Mouse (Mus musculus) adrenal gland, postnatal 4 days (tissue): ENCODE measurements around the gene Saa4. TPM values are rescaled to one million over a fixed set of nuclear protein-coding genes. Genes with fewer than 3 reads are reported as not detected.
"Not testable (repeated sequence)": the region's sequence is repeated elsewhere in the genome, so short reads cannot be mapped to it uniquely, and the experiment has no call there.

Source experiments
- DNase-seq, 2 experiments: peaks; one replicate each; pipeline ENCODE4 v3.0.0; 2021 to 2022; ENCODE audit warnings: low spot score in 2 of 2, mixed read lengths in 2 of 2
- long read RNA-seq, 2 experiments: library from polyadenylated mRNA; stranded (forward); transcript quantifications; one replicate each; pipeline ENCODE4 v2.0.0; 2021
- total RNA-seq, 2 experiments: library from RNA; stranded (reverse); gene quantifications; 2 replicates each; pipeline ENCODE4 v1.2.3; 2021

Gene Saa4
- 1 to 10 TPM in 1 of 2 experiments, not detected in 1; 1.7 TPM for total RNA-seq
- long read RNA-seq, experiment 1, partial matches to known transcripts, result 0 of 1 reads
- long read RNA-seq, experiment 1, other reads (novel, unspliced or antisense), result 0 of 1 reads
- long read RNA-seq, experiment 2, result 0 reads

GRCm38 (mm10) chr7:46732458-46732857 lies at the start of gene Saa4:
Gene Saa4, minus strand, starts transcription at chr7:46732603.
- DNase-seq, result no peak

GRCm38 (mm10) chr7:46770706-46771105 lies 38.3 kb upstream of the Saa4 start:
- no peak for DNase-seq

GRCm38 (mm10) chr7:46768451-46768850 lies 36.0 kb upstream of the Saa4 start:
- DNase-seq, result no peak

- DNase-seq, result no peak
Observed at GRCm38 (mm10) chr7:46767371-46767770, 35.0 kb upstream of the Saa4 start.

DNA sequence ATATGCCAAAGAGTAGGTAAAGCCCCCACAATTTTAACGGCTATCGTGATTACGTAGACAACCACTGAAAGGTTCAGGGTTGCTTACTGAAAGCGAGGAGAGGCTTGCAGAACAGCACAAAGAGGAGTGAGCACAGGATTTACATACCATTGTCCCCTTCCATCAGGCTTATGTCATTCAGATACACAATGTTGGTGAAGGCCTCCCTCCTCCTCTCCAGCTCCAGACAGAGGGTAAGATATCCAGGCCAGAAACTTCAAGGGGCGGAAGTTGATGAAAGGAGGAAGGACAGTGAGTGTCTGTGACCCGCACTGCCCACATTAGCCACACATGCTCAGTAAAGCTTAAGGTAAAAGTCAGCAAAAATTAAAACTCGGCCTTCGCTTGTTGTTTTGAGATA lies 32.3 kb upstream of the Saa4 start:
- DNase-seq, result no peak

DNA sequence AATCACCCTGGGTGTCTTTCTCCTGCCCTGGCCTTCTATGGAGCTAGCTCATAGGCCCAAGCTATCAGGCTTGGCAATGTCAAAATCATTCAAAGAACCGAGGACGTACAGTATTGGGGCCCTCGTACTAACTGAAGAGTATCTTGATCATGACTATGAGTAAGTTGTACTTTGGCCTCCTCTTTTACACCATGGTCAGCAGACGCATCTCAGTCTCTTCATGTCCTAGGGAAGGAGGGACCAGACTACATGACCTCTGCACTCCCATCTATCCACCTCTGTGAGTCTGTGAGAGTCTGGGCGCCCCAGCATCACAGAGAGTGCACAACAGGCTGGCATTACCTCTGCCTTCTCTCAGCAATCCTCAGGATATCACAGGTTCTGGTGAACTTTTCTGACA lies 30.2 kb upstream of the Saa4 start:
- no peak for DNase-seq

DNA sequence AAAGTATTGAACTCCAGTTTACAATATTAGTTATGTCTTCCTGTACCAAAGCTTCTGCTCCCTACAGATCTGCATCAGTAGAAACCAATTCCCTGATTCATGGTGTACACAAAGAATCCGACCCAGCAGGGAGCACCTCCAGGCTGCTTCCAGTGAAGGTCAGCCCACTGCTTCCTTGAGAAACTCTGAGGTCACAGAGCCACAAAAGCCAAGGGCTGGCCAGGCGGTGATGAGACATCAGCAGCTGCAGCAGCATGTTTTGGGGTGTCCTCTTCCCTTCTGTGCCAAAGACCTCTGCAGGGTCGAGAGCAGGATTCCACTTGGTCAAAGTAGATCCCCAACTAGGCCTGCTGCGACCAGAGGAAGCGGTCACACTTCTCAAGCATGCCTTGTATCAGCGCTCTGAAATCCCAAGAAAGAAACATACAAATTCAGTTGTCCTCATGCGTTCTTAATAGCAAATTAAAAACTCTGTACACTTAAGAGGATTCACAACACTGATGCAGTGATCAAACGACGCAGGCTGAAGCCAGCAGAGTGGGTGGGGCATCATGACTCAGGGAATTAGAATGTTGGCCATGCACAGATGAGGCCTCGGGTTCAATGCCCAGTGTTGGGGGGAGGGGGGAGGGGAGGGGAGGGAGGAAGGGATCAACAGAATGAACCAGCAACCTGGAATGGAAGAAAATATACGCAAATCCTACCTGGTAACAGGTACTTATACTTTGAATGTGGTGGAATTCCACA lies 28.8 kb upstream of the Saa4 start:
- no peak for DNase-seq

GRCm38 (mm10) chr7:46751490-46751889 lies 19.1 kb upstream of the Saa4 start, which contains the start of gene Saa2:
Gene Saa2, plus strand, starts transcription at chr7:46751790.
- no peak for DNase-seq

DNA sequence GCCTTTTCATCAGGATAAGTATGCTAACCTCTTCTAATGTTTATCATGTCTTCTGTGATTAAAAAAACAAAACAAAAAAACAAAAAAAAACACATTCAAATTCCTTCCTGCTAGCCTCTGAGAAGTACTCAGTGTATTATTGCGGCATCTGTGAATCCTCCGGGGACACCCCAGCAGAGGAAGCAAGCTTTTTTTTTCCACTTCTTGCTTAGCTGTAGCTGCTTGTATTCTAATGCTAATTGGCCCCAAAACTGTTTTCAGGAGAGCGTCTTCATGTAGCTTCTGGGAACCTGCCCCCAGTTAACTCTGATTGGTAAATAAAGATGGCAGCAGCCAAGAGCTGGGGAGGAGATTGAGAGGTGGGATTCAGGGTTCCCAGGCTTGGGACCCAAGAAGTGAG lies 16.1 kb upstream of the Saa4 start:
- no peak for DNase-seq

DNA sequence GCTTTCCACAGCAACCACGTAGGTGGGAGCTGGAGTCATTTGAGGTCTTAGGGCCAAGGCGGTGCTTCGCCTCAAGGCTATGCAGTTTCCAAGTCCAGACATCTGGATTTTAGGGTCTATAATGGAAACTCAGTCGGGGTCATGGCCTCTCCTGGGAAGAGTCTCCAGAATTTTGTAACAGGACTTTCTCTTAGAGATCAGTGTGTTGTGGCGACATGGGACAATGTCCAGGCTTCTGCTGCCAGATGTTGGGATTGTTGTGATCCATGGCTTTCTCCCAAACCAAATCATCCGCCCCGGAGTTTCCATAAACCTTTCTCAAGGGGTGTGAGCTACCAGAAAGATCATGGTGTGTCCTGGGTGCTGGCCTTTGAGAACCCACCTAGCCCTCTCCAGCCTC lies 14.0 kb upstream of the Saa4 start:
- no peak for DNase-seq

- no peak for DNase-seq
Observed at GRCm38 (mm10) chr7:46745816-46746215, 13.4 kb upstream of the Saa4 start.

- not testable (repeated sequence) for DNase-seq
Observed at GRCm38 (mm10) chr7:46742880-46743279, 10.5 kb upstream of the Saa4 start, which contains the start of gene Saa1. Gene Saa1, minus strand, starts transcription at chr7:46742980.

DNA sequence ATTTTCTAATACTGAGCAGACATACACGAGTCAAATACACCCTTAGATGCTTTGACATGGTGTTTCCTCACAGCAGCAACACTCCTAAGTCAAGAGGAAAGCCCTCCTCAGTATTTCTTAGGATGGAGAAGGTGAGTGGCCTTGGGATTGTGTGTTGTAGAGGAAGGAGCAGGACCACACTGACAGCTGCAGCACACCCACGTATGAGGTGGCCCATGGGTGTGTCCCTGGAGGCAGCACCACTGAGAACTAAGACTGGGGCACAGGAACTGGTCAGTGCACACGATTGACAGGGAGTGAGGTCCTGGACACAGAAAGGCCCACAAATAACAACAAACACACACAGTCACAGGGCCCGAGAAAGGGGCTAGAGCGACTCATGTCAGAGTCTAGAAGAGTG lies 7.6 kb upstream of the Saa4 start:
- DNase-seq, result not testable (repeated sequence)

DNA sequence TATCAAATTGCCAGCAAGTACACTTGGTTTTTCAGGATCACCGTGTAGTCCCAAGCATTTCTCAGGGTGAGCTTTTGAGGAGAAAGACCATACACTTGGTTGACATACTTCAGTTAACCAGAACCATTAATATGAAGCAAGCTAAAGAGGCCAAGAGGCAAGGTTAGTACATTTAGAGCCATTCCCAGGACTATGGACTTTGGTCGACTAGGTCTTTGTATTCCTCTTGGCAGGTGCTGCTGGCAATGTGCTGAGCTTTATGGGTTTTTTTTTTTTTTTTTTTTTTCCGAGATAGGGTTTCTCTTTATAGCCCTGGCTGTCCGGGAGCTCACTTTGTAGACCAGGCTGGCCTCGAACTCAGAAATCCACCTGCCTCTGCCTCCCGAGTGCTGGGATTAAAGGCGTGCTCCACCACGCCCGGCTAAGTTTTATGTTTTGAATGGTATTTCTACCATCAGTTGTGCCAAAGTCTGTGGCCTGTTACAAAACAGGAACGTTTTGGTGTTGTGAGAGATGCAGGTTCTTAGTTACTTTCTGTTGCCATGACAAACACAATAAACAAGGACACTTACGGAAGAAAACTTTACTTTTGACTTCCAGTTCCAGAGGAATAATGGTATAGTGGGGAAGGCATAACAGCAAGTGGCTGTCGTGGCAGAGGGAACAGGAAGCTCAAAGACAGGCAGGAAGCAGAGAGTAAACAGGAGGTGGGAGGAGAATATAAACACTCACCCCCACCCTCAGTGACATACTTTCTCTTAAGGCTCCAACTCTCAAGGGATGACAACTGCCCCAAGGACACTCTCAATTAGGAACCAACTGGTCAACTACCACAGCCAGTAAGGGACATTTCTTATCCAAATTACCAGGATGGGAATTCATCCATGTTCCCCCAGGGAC lies 6.4 kb upstream of the Saa4 start:
- no peak for DNase-seq

DNA sequence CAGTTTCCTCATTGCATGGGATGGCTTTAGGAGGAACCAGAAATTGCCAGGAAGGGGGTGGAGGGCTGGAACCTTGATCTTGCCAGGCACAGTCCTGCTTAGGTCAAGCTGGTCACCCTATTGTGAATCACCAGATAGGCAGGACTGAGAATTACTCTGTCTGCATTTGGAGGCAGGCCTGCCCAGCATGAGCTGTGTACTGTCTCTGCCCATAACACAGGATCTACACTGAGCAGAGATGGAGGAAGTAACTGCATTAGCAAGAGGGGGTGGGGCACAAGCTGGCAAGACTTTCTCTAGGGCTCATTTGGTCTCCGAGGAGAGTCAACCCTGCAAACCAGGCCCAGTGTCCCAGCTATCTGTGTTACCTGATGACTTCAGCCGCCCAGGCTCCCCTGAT lies 2.6 kb upstream of the Saa4 start:
- no peak for DNase-seq

- DNase-seq, result no peak
Observed at GRCm38 (mm10) chr7:46727584-46727983, 4.8 kb downstream of the Saa4 start.

DNA sequence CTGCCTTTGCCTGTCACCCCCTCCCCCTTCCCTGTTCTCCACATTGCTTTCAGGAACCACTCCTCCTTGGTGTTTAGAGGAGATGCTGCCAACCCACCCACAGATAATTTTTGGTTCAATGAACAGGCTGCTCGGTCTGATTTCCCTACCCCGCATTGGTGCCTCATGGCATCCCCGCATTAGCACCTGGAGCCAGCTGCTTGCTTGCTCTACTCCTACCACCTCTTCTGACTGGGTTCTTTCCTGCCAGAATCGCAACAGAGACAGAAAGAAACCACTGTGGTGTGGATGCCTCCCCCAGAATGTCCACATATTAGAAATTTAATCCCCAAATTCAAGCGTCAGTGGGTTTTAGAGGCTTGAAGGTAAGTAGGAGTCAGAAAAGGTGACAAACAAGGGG lies 8.0 kb downstream of the Saa4 start:
- no peak for DNase-seq

GRCm38 (mm10) chr7:46723849-46724248 lies 8.6 kb downstream of the Saa4 start:
- DNase-seq, result no peak

DNA sequence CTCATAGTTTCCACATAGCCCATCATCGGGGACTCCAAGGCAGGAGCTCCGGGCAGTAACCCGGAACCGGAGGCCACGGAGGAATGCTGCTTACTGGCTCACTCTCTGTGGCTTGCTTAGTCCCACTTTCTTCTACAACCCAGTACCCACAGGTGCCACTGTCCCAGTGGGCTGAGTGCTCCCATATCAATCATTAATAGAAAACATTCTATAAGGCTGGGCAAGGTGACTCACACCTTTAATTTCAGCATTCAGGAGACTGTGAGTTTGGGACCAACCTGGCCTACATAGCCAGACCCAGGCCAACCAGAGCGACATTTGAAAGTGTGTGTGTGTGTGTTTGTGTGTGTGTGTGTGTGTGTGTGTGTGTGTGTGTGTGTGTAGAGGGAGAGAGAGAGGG lies 9.0 kb downstream of the Saa4 start:
- DNase-seq, result no peak

DNA sequence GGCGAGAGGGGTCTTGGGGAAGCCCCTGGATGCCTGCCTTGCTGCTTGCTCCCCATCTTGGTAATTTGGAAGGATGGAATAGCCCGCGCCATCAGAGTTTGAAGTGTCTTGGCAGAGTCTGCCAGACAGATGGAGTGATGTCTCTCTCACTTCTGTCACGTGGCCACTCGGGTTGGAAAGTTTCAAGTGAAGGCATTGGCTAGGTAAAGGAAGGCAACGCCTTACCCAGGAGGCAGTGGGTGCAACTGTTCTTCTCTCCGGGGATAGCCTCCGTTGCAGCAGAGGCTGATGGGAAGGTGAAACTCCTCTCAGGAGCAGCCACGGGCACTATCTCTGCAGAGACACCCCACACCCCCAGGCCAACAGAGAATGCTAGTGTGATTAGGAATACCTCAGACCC lies 11.9 kb downstream of the Saa4 start:
- no peak for DNase-seq

- DNase-seq, result no peak
Observed at GRCm38 (mm10) chr7:46719526-46719925, 12.9 kb downstream of the Saa4 start.
